17 mouse cellular contexts compared by ENCODE assay signal in genomic region chr6:129013762-129014276, GRCm38 (mm10). TPM values are rescaled to one million over a fixed set of nuclear protein-coding genes. Genes with fewer than 3 reads are reported as not detected.
"Had no signal": no experiment of that assay in that cellular context is flagged by ENCODE, and none has a peak within 500 bp of the region (broad histone marks: within the 10 kb centered on the region; RNA-seq: fewer than 3 reads in every experiment).

No protein-coding gene starts in this region.

- H3K9me3 ChIP-seq: limb, embryonic 15.5 days; liver, embryonic 13.5 days; megakaryocyte, embryonic 14.5 days; midbrain, embryonic 15.5 days; neural tube, embryonic 12.5 days had no signal

- H3K4me3 ChIP-seq: left cerebral cortex, adult 2 months; limb, embryonic 15.5 days; liver, embryonic 13.5 days; megakaryocyte, embryonic 14.5 days; midbrain, embryonic 15.5 days; neural tube, embryonic 12.5 days had no signal

- H3K36me3 ChIP-seq: limb, embryonic 15.5 days; liver, embryonic 13.5 days; midbrain, embryonic 15.5 days; neural tube, embryonic 12.5 days had no signal

- H3K27ac ChIP-seq: left cerebral cortex, adult 2 months; limb, embryonic 15.5 days; liver, embryonic 13.5 days; midbrain, embryonic 15.5 days; neural tube, embryonic 12.5 days had no signal

- H3K27me3 ChIP-seq: limb, embryonic 15.5 days; liver, embryonic 13.5 days; megakaryocyte, embryonic 14.5 days; midbrain, embryonic 15.5 days; neural tube, embryonic 12.5 days had no signal

- H3K4me2 ChIP-seq: limb, embryonic 15.5 days; liver, embryonic 13.5 days; midbrain, embryonic 11.5 days; midbrain, embryonic 15.5 days; neural tube, embryonic 12.5 days had no signal

- H3K9ac ChIP-seq: limb, embryonic 15.5 days; liver, embryonic 13.5 days; midbrain, embryonic 15.5 days; neural tube, embryonic 12.5 days had no signal

- H3K4me1 ChIP-seq: limb, embryonic 15.5 days; liver, embryonic 13.5 days; megakaryocyte, embryonic 14.5 days; midbrain, embryonic 15.5 days; neural tube, embryonic 12.5 days had no signal

- ATAC-seq: midbrain, embryonic 15.5 days had no signal

- DNase-seq: kidney, adult 8-10 months; kidney, postnatal 25 days; liver, embryonic 13.5 days; lung, adult 18-20 months; lung, postnatal 36 days; retina, postnatal 1 day; right cerebral cortex, postnatal 4 days; thymus, adult 18-20 months; thymus, postnatal 14 days had no signal

RNA-seq across cellular contexts. Expression of gene Klrb1f, which starts 31.9 kb away (rescaled TPM):
- total RNA-seq: layer of hippocampus, postnatal 25 days; left cerebral cortex, adult 2 months; left cerebral cortex, postnatal 14 days had no signal
